Mouse (Mus musculus) retina, postnatal 1 day (tissue): ENCODE data around the gene Ndrg4.

Source experiments
- DNase-seq: peaks from one replicate; pipeline ENCODE4 v3.0.0-alpha.2; 2012

Gene Ndrg4

DNA sequence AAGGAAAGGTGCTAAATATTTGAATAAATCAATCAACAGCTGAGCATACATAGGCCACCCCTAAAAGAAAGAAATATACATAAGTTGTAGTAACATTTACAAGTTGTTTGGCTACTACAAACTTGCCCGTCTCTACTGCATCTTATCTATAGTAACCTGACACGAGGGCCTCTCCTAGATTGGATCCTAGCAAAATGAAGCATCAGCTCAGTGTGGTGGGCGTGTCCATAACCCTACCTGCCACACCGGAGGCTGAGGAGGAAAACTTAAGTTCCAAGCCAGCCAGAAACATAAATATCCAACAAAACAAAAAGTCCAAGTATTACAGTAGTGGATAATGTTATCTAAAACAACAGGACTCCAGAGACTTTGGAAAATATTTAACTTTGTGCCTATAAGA, 50.8 kb downstream of the Ndrg4 start:
- DNase-seq = no peak

DNA sequence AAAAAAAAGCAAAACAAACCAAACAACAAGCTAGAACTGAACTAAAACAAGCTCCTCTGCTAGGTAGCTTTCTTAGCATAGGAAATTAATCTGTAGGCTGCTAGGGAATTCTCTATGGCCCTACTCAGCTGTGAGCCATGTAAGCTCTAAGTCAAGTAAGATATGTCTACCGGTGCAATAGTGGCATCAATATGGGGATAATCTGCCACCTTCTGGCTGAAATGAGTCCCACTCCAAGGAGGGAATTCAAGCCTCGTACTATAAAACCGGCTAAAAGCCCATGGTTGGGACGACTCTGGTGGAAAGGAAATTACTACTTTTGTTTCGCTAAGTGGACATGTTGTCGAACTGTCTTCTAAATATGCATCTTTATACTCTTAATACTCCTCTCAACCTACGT, 61.8 kb downstream of the Ndrg4 start:
- peak; percentile 33 for DNase-seq

DNA sequence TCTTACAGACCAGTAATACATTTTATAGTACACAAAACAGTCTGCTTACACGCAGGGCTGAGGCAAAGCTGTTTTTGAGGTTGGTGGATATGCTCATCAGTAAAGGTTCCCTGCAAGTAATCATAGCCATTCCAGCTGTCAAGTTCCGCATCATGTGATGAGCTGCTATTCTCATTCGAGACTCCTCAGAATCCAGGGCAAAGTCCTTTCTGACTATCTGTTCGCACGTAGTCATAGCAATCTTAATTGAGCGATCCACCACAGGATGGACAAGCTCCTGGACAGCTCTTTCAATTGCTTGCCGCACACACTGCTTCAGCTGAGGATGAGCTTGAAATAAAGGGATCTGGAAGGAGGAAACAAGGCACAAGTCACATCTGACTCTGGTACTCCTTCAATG, 65.0 kb downstream of the Ndrg4 start:
- no peak for DNase-seq

DNA sequence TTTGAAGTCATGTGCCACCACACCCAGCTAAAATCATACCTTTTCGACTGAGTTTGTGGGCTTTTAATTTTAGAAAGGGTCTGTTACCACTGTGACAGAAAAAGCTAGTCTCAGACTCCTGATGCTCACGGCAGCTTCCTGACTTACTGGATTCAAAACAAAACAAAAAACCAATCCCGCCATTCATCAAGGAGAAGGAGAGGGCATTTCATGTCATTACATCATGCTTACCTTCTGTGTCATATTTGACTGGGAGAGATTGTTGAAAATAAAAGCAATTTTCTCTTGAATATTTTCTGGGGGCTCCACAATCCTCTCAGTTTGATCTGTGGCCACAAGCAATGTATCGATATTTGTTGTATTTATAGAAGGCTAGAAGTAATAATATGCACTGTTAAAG, 71.2 kb downstream of the Ndrg4 start:
- no peak for DNase-seq

DNA sequence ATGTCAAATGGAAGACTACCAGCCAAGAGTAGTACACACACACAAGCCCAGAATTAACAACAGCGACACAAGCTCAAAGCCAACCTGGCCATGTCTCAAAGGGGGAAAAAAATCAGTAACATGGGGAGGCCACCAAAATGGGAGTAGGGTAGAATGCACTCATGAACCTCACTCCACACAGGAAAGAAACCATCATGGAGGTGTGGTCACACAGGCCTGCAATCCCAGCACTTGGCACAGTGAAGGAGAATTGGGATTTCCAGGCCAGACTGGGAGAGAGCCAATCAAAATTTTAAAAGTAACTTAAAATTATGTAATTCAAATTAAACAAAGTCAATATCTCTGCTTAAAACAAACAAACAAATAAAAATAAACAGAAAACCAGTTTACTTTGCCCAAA, 75.1 kb downstream of the Ndrg4 start:
- no peak for DNase-seq

DNA sequence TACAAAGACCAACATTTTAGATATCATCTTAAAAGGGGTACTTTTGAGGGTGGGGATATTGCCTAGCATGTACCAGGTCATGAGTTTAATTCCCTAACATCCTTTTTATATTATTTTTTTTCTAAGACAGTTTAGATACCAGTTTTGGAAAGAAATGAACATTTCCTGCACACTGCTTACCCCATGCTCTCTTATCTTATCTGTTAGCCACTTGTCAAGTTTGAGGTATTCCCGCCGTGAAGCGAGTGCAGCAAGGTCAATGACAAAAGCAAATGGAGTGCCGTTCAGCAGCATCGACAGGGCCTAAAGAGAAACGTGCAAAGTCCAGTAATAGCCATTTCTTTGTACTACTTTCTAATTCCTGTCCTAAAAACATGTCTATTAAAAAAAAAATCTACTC, 83.5 kb downstream of the Ndrg4 start:
- no peak for DNase-seq

DNA sequence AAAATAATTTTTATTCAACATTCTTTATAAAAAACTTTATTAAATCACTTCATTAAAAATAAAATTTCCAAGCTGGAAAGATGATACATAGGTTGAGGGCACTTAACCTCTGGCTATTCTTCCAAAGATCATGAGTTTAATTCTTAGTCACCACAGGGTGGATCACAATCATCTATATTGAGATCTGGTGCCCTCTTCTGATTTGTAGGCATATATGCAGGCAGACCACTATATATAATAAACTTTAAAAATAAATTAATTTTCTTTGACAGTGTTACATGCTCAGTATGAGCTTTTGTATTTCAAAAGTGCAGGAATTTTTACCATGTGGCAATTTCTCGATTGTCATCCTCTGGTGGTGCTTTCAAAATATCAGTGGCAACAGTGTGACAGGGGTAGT, 87.4 kb downstream of the Ndrg4 start:
- no peak for DNase-seq
